Mouse (Mus musculus) B cell, adult 62 days (primary cell): ENCODE results near the gene Esyt1. TPM values are rescaled to one million over a fixed set of nuclear protein-coding genes. Genes with fewer than 3 reads are reported as not detected.

Experiments
- total RNA-seq: library from RNA; stranded (reverse); gene quantifications from 4 replicates; pipeline ENCODE4 v1.2.4, GENCODE M21; 2023

The Esyt1 gene
- 224 to 242 TPM (median 239 TPM) in 4 replicates for total RNA-seq

GRCm38 (mm10) chr10:128525671-128526308 is at the start of gene Esyt1:
Gene Esyt1, minus strand, starts transcription at chr10:128525871.

GRCm38 (mm10) chr10:128565788-128566531 is 40.3 kb upstream of the Esyt1 start, which contains the start of gene Pa2g4:
Gene Pa2g4, minus strand, starts transcription at chr10:128565987.

GRCm38 (mm10) chr10:128548947-128549681 is 23.4 kb upstream of the Esyt1 start, which contains the start of gene Rpl41:
Gene Rpl41, minus strand, starts transcription at chr10:128549305.

GRCm38 (mm10) chr10:128547361-128548032 is 21.8 kb upstream of the Esyt1 start, which contains the start of gene Zc3h10:
Gene Zc3h10, minus strand, starts transcription at chr10:128547774.

GRCm38 (mm10) chr10:128498590-128498989 is 27.1 kb downstream of the Esyt1 start, which contains the start of gene Myl6b:
Gene Myl6b, minus strand, starts transcription at chr10:128498685.

GRCm38 (mm10) chr10:128493695-128494666 is 31.7 kb downstream of the Esyt1 start, which contains the start of gene Myl6:
Gene Myl6, minus strand, starts transcription at chr10:128494145.

Other genes with a start within 250 kb of the Esyt1 start
- gene Il23a, start 227.1 kb downstream of the Esyt1 start, total RNA-seq, result not detected in 4 replicates
- gene Pan2, start 222.5 kb downstream of the Esyt1 start, total RNA-seq, result 62.2 to 69.4 TPM (median 65.8 TPM) in 4 replicates
- gene Cnpy2, start 203.4 kb downstream of the Esyt1 start, total RNA-seq, result 18.8 to 20.8 TPM (median 19.5 TPM) in 4 replicates
- 101 to 110 TPM (median 110 TPM) in 4 replicates for gene Cs, start 188.1 kb downstream of the Esyt1 start, total RNA-seq
- gene Coq10a, start 156.9 kb downstream of the Esyt1 start, total RNA-seq, result 28.6 to 37.3 TPM (median 32.6 TPM) in 4 replicates
- gene Ankrd52, start 148.8 kb downstream of the Esyt1 start, total RNA-seq, result 67.5 to 68.6 TPM (median 68.3 TPM) in 4 replicates
- not detected in 4 replicates for gene Slc39a5, start 124.6 kb downstream of the Esyt1 start, total RNA-seq
- gene Nabp2, start 114.4 kb downstream of the Esyt1 start, total RNA-seq, result 39.1 to 49.2 TPM (median 47.1 TPM) in 4 replicates
- 61.4 to 67.3 TPM (median 65.5 TPM) in 4 replicates for gene Rnf41, start 114.2 kb downstream of the Esyt1 start, total RNA-seq
- 145 to 160 TPM (median 147 TPM) in 4 replicates for gene Smarcc2, start 66.6 kb downstream of the Esyt1 start, total RNA-seq
- gene Myl6, start 31.7 kb downstream of the Esyt1 start, total RNA-seq, result 488 to 539 TPM (median 516 TPM) in 4 replicates
- 0.58 to 0.75 TPM in 2 of 4 replicates, not detected in the others for gene Myl6b, start 27.2 kb downstream of the Esyt1 start, total RNA-seq
- gene Zc3h10, start 21.9 kb upstream of the Esyt1 start, total RNA-seq, result 85.5 to 103 TPM (median 90.6 TPM) in 4 replicates
- 3,750 to 3,896 TPM (median 3,770 TPM) in 4 replicates for gene Rpl41, start 23.4 kb upstream of the Esyt1 start, total RNA-seq
- 73.4 to 79.8 TPM (median 76.2 TPM) in 4 replicates for gene Pa2g4, start 40.1 kb upstream of the Esyt1 start, total RNA-seq
- gene Erbb3, start 63.8 kb upstream of the Esyt1 start, total RNA-seq, result 1.0 to 1.2 TPM (median 1.1 TPM) in 4 replicates
- gene Rps26, start 100.9 kb upstream of the Esyt1 start, total RNA-seq, result 1,181 to 1,252 TPM (median 1,193 TPM) in 4 replicates
- 0.19 to 0.27 TPM in 2 of 4 replicates, not detected in the others for gene Ikzf4, start 120.1 kb upstream of the Esyt1 start, total RNA-seq
- gene Suox, start 148.2 kb upstream of the Esyt1 start, total RNA-seq, result 6.8 to 8.6 TPM (median 7.5 TPM) in 4 replicates
- 54.8 to 63.6 TPM (median 59.7 TPM) in 4 replicates for gene Rab5b, start 170.4 kb upstream of the Esyt1 start, total RNA-seq
- gene Pmel, start 178.3 kb upstream of the Esyt1 start, total RNA-seq, result 0.54 to 2.0 TPM (median 0.80 TPM) in 4 replicates
- 51.3 to 55.3 TPM (median 52.6 TPM) in 4 replicates for gene Cdk2, start 179.2 kb upstream of the Esyt1 start, total RNA-seq
- 172 to 181 TPM (median 175 TPM) in 4 replicates for gene Dgka, start 219.0 kb upstream of the Esyt1 start, total RNA-seq
- 36.5 to 49.4 TPM (median 42.4 TPM) in 4 replicates for gene Pym1, start 222.0 kb upstream of the Esyt1 start, total RNA-seq